Mouse (Mus musculus) cerebellum, adult 11 months (tissue): ENCODE results near the gene Gm3594.
"Not testable (repeated sequence)": the region's sequence is repeated elsewhere in the genome, so short reads cannot be mapped to it uniquely, and the experiment has no call there.

Experiments
- DNase-seq: peaks from one replicate; pipeline ENCODE4 v3.0.0; 2022

Gene Gm3594

DNA sequence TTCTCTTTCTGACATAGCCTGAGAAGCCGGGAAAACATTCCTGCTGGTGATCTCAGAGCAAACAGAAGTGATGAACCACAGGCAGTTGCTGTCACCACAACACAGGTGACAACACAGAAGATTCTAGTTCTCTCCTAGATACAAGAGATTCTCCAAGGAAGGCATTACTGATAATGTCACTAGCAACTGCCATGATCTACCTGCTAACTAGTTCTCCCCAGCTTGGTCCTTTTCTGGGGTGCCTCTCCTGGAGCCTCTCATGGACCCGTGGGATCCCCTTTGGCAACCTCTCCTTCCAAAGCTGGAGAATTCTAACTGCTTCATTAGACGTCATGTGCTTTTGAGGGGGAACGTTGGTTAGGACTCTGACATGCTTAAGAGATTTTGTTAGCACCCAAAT, at the start of gene Gm3594:
TSS of gene Gm3594 (minus strand) at position 101 of the 400 bp plus-strand sequence.
- not testable (repeated sequence) for DNase-seq

DNA sequence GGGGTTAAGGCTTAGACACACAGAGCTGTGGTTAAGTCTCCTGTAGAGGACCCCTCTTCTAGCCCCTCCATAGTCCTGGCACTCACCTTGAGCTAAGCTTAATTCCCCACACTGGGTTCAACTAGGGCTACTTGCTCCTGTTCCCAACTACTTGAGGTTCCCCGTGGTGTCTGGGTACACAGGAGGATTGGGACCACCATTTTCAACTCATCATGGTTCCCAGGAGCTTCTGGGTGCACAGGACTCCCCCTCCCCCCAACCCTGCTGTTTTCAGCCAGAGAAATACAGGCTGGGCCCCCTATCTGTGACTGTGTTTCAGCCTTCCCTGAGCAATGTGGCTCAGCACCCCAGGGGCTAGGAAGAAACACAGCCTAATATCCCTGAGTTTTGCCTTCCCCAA, 41.9 kb upstream of the Gm3594 start:
- DNase-seq: not testable (repeated sequence)

DNA sequence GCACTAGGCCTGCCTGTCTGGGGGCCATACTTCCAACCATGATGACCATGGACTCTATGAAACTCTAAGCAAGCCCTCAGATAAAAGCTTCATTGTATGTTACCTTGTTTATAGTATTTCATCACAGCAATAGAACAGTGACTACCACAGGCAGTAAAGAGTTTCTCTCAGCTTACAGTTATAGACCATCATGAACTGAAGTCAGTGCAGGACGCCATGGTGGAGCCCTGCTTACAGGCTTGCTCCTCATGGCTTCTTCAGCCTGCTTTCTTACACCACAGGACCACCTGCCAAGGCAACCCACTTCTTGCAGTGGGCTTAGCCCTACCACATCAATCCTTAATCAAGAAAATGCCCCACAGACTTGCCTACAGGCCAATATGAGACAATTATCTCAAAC, 41.1 kb upstream of the Gm3594 start:
- not testable (repeated sequence) for DNase-seq

DNA sequence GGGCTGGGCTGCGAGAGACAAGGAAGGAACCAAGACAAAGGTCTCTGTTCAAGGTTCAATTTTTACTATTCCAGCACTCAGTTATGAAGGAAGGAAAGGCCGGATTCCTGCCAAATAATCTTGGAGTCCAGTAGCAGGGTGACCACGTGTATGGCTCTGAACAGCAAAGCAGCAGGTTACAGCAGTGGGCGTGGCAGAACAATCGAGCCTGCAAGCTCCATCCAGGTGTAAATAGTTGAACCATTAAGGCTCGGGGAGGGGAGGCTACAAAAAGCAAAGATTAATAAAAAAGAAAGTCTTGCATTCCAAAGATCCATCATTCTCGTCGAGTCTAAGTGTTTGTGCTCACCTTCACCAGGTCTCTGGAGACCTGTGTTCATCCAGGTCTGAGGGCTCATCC, 37.7 kb upstream of the Gm3594 start:
- DNase-seq: not testable (repeated sequence)

DNA sequence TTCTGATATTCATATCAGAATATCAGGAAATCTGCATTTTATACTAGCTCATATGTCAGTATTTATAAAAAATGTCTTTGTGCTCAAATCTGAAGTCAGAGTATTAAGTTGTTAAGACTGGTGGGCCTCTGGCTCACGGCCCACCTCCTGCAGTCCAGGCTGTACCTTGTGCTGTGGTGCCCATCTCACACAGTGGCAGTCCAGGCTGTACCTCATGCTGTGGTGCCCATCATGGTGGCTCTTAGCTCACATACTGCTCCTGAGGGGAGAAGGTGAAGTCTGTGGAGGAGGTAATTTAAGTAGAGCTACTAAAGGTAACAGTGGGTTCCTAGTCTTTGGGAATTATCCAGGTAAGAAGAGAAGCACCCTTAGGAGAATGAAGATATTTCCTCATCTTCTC, 27.4 kb upstream of the Gm3594 start:
- not testable (repeated sequence) for DNase-seq

DNA sequence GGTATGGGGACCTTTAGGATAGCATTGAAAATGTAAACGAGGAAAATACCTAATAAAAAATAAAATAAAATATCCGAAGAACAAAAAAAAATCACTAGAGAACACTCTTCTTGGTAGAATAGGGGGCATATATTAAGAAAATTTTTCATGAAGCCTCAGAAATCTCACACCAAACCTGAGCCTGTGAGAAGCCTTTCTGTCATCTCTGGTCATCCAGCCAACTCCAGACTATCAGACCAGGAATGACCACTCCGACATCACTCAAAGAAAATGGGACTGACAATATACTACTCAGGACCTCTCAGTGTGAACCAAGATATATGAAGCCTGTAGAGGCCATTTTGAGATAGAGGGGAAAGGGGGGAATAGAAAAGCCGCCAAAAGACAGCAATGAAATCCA, 3.6 kb downstream of the Gm3594 start:
- DNase-seq: not testable (repeated sequence)

DNA sequence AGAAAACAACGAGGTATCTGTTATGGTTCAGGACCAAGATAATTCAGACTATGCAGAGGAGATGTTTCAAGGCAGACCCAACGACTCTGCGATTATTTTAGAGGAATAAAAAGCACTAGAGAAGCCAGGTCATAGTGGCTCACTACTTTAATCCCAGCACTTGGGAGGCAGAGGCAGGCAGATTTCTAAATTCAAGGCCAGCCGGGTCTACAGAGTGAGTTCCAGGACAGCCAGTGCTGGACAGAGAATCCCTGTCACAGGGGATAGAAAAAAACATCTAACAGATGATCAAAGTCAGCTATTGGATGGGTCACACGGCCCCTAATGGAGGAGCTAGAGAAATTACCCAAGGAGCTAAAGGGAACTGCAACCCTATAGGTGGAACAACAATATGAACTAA, 4.2 kb downstream of the Gm3594 start:
- not testable (repeated sequence) for DNase-seq

DNA sequence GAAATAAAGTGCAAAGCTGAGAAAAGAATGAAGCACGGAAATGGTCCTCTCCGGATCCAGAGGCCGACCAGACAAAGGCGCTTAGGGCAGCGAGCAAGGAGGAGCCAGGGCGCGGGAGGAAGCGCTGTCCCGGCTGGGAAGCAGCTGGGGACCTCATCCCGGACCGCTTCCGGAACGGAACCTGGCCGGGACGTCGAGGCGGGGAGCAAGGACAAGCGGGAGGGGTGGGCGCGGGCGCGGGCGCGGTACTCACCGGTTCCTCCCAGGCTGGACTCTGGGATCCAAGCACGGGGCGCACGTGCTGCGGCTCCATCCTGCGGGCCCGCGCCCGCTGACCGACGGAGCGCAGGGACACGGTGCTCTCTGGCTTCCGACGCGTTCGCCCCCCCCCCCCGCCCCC, 17.6 kb downstream of the Gm3594 start:
- not testable (repeated sequence) for DNase-seq

DNA sequence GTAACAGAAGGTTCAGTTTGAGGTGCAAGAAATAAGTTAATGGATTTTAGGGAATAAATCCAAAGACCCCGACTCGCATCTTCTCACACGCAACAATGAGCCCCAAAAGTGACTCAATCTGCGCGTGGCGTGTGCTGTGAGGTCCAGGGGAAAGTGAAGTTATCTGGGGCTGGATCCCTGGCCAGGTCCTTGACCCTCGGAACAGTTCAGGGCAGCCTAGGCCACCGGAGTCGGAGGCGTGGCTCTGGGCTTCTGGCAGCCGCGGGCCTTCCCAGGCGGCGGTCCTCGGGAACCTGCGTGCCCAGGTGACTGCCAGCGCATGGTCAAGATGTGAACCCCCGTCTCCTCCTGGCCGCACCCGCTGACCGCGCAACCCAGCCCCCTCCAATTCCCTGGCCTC, 18.1 kb downstream of the Gm3594 start:
- not testable (repeated sequence) for DNase-seq

DNA sequence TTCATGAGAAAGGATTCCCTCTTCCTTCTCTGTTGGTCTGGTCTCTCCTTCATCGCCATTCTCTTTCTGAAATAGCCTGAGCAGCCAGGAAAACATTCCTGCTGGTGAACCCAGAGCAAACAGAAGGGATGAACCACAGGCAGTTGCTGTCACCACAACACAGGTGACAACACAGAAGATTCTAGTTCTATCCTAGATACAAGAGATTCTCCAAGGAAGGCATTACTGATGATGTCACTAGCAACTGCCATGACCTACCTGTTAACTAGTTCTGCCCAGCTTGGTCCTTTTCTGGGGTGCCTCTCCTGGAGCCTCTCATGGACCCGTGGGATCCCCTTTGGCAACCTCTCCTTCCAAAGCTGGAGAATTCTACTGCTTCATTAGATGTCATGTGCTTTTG, 32.0 kb downstream of the Gm3594 start, which contains the start of gene Gm3591:
TSS of gene Gm3591 (minus strand) at position 101 of the 400 bp plus-strand sequence.
- not testable (repeated sequence) for DNase-seq

DNA sequence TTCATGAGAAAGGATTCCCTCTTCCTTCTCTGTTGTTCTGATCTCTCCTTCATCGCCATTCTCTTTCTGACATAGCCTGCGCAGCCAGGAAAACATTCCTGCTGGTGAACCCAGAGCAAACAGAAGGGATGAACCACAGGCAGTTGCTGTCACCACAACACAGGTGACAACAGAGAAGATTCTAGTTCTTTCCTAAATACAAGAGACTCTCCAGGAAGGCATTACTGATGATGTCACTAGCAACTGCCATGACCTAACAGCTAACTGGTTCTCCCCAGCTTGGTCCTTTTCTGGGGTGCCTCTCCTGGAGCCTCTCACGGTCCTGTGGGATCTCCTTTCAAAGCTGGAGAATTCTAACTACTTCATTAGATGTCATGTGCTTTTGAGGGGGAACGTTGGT, 54.2 kb downstream of the Gm3594 start, which contains the start of gene Gm16440:
TSS of gene Gm16440 (minus strand) at position 101 of the 400 bp plus-strand sequence.
- not testable (repeated sequence) for DNase-seq
